Mouse (Mus musculus) liver, postnatal 0 days (tissue): Measurements from ENCODE around the gene Foxd2.

Experiments
- CTCF ChIP-seq: sonication (generic); IDR thresholded peaks from 2 replicates; pipeline ENCODE4 v1.5.1; 2016; ENCODE audit warnings: antibody characterized with exemption, low read depth
- EP300 ChIP-seq: IDR thresholded peaks from 2 replicates; pipeline ENCODE4 v1.6.1; 2016; ENCODE audit warnings: antibody characterized with exemption, low read depth, mild to moderate bottlenecking

DNA sequence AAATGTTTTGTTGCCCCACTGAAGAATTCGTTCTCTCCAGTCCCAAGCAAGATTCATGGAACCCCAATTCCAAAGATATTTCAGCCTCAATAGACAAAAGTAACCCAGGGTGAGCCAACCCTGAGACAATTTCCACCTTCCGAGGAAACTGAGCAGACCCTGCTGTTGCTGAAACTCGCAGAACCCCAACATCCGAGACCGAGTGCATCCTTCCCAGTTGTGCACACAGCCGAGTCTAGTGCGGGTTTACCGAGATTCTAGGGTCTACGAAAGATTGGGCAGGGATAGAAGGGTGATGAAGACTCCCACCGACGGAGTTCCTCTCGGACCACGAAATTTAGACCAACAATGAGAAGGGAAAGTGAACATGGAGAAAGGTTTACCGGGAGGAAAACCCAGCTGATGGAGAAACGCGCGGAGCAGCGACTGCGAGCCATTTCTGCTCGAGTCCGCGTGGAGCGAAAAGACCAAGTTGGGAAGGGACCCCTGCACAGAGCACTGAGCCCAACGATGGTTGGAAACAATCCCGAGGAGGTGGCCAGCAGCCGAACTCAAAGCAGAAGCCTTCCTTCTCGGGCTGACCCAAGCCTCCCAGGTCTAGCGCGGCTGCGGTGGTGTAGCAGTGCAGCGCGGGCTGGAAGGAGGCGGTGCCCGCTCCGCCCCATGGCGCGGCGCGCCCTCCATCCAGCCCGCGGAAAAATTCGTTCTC lies 6.9 kb downstream of the Foxd2 start:
- TF ChIP-seq CTCF, result no peak
- TF ChIP-seq EP300, result no peak
